Mouse (Mus musculus) heart, adult 2 months (tissue): ENCODE measurements around the gene Slc22a17. TPM values are rescaled to one million over a fixed set of nuclear protein-coding genes. Genes with fewer than 3 reads are reported as not detected.
A peak's percentile ranks its signal among the peaks of the same experiment; 100 is the strongest.

ENCODE experiments used
- DNase-seq, 2 experiments: peaks; one replicate each; pipeline ENCODE4 v3.0.0; 2021
- H3K27ac ChIP-seq: fragments of 200-600 bp; 2 replicates; pipeline ENCODE4 v1.8.1; 2022
- H3K27me3 ChIP-seq: fragments of 200-500 bp; 2 replicates; pipeline ENCODE4 v1.6.1; 2012; ENCODE audit warnings: mild to moderate bottlenecking, low read length, inconsistent platforms, mixed read lengths; ENCODE audit not compliant: control insufficient read depth, insufficient read depth
- H3K36me3 ChIP-seq: fragments of 200-500 bp; 2 replicates; pipeline ENCODE4 v1.6.1; 2012; ENCODE audit warnings: low read length, inconsistent platforms; ENCODE audit not compliant: control insufficient read depth, insufficient read depth
- H3K4me1 ChIP-seq: fragments of 200-500 bp; 2 replicates; pipeline ENCODE4 v1.6.1; 2011; ENCODE audit warnings: low read length; ENCODE audit not compliant: control insufficient read depth, insufficient read depth
- H3K4me3 ChIP-seq: fragments of 200-600 bp; 2 replicates; pipeline ENCODE4 v1.8.1; 2022
- H3K79me2 ChIP-seq: fragments of 200-500 bp; replicated peaks from 2 replicates; pipeline ENCODE4 v1.6.1; 2012; ENCODE audit warnings: mild to moderate bottlenecking, inconsistent platforms, low read length, moderate library complexity, mixed read lengths; ENCODE audit not compliant: control insufficient read depth, insufficient read depth
- H3K9ac ChIP-seq: fragments of 200-500 bp; 2 replicates; pipeline ENCODE4 v1.6.1; 2012; ENCODE audit warnings: low read depth, mild to moderate bottlenecking, control low read depth, inconsistent platforms, low read length, mixed read lengths
- CTCF ChIP-seq: fragments of 200-600 bp; IDR thresholded peaks from 2 replicates; pipeline ENCODE4 v1.8.1; 2022; ENCODE audit warnings: antibody characterized with exemption, mild to moderate bottlenecking, moderate library complexity
- EP300 ChIP-seq: fragments of 200-500 bp; IDR thresholded peaks from 2 replicates; pipeline ENCODE4 v1.6.1; 2011; ENCODE audit warnings: low read depth, low read length, control low read depth; ENCODE audit not compliant: insufficient read depth
- POLR2A ChIP-seq: fragments of 200-500 bp; IDR thresholded peaks from 2 replicates; pipeline ENCODE4 v1.6.1; 2011; ENCODE audit warnings: mild to moderate bottlenecking, low read depth, low read length, control low read depth; ENCODE audit not compliant: insufficient read depth
- WGBS: fragments of 180-500 bp; shearing (Covaris S2); methylation state at CpG from one replicate; pipeline ENCODE4 v1.1.7; 2018; 5-methylcytosine and 5-hydroxymethylcytosine counted together
- intact Hi-C: fragments of 180-260 bp; cut with DNase I; formaldehyde crosslinking; loops from one replicate; pipeline ENCODE4 v1.15.1; 2025
- microRNA-seq, 2 experiments: library from miRNA; unstranded; fragments of <30 nt; microRNA quantifications; one replicate each; pipeline ENCODE4 v1.2.0; 2021
- polyA plus RNA-seq: library from polyadenylated mRNA; depleted of rRNA; stranded (reverse); fragments of >200 nt; gene quantifications from 2 replicates; pipeline ENCODE4 v1.2.3, GENCODE M21; 2012; rRNA removed
- total RNA-seq, 2 experiments: library from RNA; stranded (reverse); gene quantifications; 2 replicates each; pipeline ENCODE4 v1.2.3; 2021

Gene Slc22a17
- total and polyA plus RNA-seq, 3 experiments = 1.7 to 13.0 (median 2.3) TPM

GRCm38 (mm10) chr14:54864313-54865036, 48.5 kb downstream of the Slc22a17 start:
- Histone ChIP-seq H3K9ac (peak overlapping the region; percentile 18; the same call in 1 of the 2 replicates), H3K79me2 (no peaks in the 10 kb centered on the region), H3K27ac (peak overlapping the region; percentile 77), H3K4me3 (peak overlapping the region; percentile 92), H3K4me1 (no peaks in the 10 kb centered on the region), H3K36me3 (no peaks in the 10 kb centered on the region), H3K27me3 (no peaks in the 10 kb centered on the region)
- no peak for DNase-seq
- 15% methylated on average over 21 of the region's 21 CpGs for WGBS
- no peak for TF ChIP-seq EP300
- no peak for TF ChIP-seq CTCF
- no peak for TF ChIP-seq POLR2A
- intact Hi-C loops = loop anchor here (1.0 to 5.0 kb wide), 3 partner anchors 29 to 153 kb away; partner anchors contain the start of genes Cebpe and Ngdn

- DNase-seq = peak; percentile 92 to 94
- H3K79me2 ChIP-seq = no peaks in the 10 kb centered on the region
- no peaks in the 10 kb centered on the region for H3K4me1 ChIP-seq
- peak overlapping the region; percentile 86 for H3K9ac ChIP-seq
- TF ChIP-seq EP300 (0 out of 2 replicates have a peak, but pooled peaks have one; percentile 9), CTCF (no peak), POLR2A (peak; percentile 72; the same call in 1 of the 2 replicates)
- intact Hi-C loops = loop anchor here (1.0 to 5.0 kb wide), 3 partner anchors 30 to 154 kb away; partner anchors contain the start of genes Cebpe and Ngdn
- no peaks in the 10 kb centered on the region for H3K36me3 ChIP-seq
- under 1% methylated on average over 54 of the region's 56 CpGs for WGBS
- peak overlapping the region; percentile 92 for H3K4me3 ChIP-seq
- no peaks in the 10 kb centered on the region for H3K27me3 ChIP-seq
- peak overlapping the region; percentile 77 for H3K27ac ChIP-seq
Measured at GRCm38 (mm10) chr14:54863501-54864312, 49.2 kb downstream of the Slc22a17 start.

GRCm38 (mm10) chr14:54860511-54860910, 52.4 kb downstream of the Slc22a17 start:
- Histone ChIP-seq H3K79me2 (no peaks in the 10 kb centered on the region), H3K9ac (no peak overlapping the region), H3K4me1 (no peaks in the 10 kb centered on the region), H3K4me3 (no peak overlapping the region), H3K36me3 (no peaks in the 10 kb centered on the region), H3K27ac (no peak overlapping the region), H3K27me3 (no peaks in the 10 kb centered on the region)
- peak; percentile 44 to 64 for DNase-seq
- intact Hi-C loops = loop anchor here (5.0 kb wide), 2 partner anchors 148 to 157 kb away; partner anchors contain the start of genes Cebpe and Ngdn
- 45% methylated on average over 2 of the region's 2 CpGs for WGBS
- peak; percentile 91 for TF ChIP-seq CTCF
- no peak for TF ChIP-seq EP300

- intact Hi-C loops = no loop called here
- 92% methylated on average over 9 of the region's 9 CpGs for whole genome bisulfite sequencing
Measured at GRCm38 (mm10) chr14:54857891-54858290, 55.0 kb downstream of the Slc22a17 start.

GRCm38 (mm10) chr14:54856703-54857102, 56.2 kb downstream of the Slc22a17 start:
- Histone ChIP-seq H3K27me3 (no peaks in the 10 kb centered on the region), H3K36me3 (no peaks in the 10 kb centered on the region), H3K79me2 (no peaks in the 10 kb centered on the region), H3K4me3 (no peak overlapping the region), H3K9ac (no peak overlapping the region), H3K27ac (no peak overlapping the region), H3K4me1 (no peaks in the 10 kb centered on the region)
- 70% methylated on average over 7 of the region's 7 CpGs for WGBS
- no peak for DNase-seq
- intact Hi-C loops = no loop called here
- TF ChIP-seq EP300 (no peak), POLR2A (no peak), CTCF (no peak)

More at GRCm38 (mm10) chr14:54857891-54858290, 55.0 kb downstream of the Slc22a17 start:
- H3K4me3 ChIP-seq = no peak overlapping the region
- no peaks in the 10 kb centered on the region for H3K27me3 ChIP-seq
- TF ChIP-seq POLR2A (no peak), EP300 (no peak), CTCF (no peak)
- no peak overlapping the region for H3K9ac ChIP-seq
- no peaks in the 10 kb centered on the region for H3K4me1 ChIP-seq
- H3K27ac ChIP-seq = no peak overlapping the region
- H3K36me3 ChIP-seq = no peaks in the 10 kb centered on the region
- no peak for DNase-seq
- H3K79me2 ChIP-seq = no peaks in the 10 kb centered on the region

Small RNA genes lying within 50 kb of the gene (microRNA-seq; reads per million reads assigned to microRNA genes)
- gene Mir208a = 1,873 to 2,098 reads per million in 2 experiments

Other genes starting within 250 kb of the Slc22a17 start
- 10 to 100 TPM; 12.5 to 13.3 TPM for gene 1700123O20Rik, start 226.9 kb downstream of the Slc22a17 start, total RNA-seq
- 18.2 and 27.4 TPM in 2 replicates for gene 1700123O20Rik, start 226.9 kb downstream of the Slc22a17 start, polyA plus RNA-seq
- gene Acin1, start 226.2 kb downstream of the Slc22a17 start, total RNA-seq = 10 to 100 TPM; 72.3 to 84.9 TPM
- 59.9 and 78.7 TPM in 2 replicates for gene Acin1, start 226.2 kb downstream of the Slc22a17 start, polyA plus RNA-seq
- not detected for gene Gm29776, start 214.3 kb downstream of the Slc22a17 start, total RNA-seq
- 0.04 and 0.09 TPM in 2 replicates for gene Gm29776, start 214.3 kb downstream of the Slc22a17 start, polyA plus RNA-seq
- not detected for gene Cebpe, start 201.0 kb downstream of the Slc22a17 start, total RNA-seq
- gene Cebpe, start 201.0 kb downstream of the Slc22a17 start, polyA plus RNA-seq = 0.08 and 0.15 TPM in 2 replicates
- gene Slc7a8, start 131.2 kb downstream of the Slc22a17 start, total RNA-seq = 1 to 10 TPM; 2.6 to 3.3 TPM
- 2.7 and 3.7 TPM in 2 replicates for gene Slc7a8, start 131.2 kb downstream of the Slc22a17 start, polyA plus RNA-seq
- not detected for gene Rnf212b, start 99.0 kb downstream of the Slc22a17 start, total RNA-seq
- 0.21 and 0.35 TPM in 2 replicates for gene Rnf212b, start 99.0 kb downstream of the Slc22a17 start, polyA plus RNA-seq
- 1 to 10 TPM; 4.1 to 7.2 TPM for gene Homez, start 42.2 kb downstream of the Slc22a17 start, total RNA-seq
- 2.6 and 3.1 TPM in 2 replicates for gene Homez, start 42.2 kb downstream of the Slc22a17 start, polyA plus RNA-seq
- gene Ppp1r3e, start 35.6 kb downstream of the Slc22a17 start, total RNA-seq = 1 to 10 TPM; 2.8 to 3.4 TPM
- gene Ppp1r3e, start 35.6 kb downstream of the Slc22a17 start, polyA plus RNA-seq = 4.8 and 4.9 TPM in 2 replicates
- gene Bcl2l2, start 29.8 kb downstream of the Slc22a17 start, total RNA-seq = 10 to 100 TPM; 42.4 to 45.0 TPM
- 29.2 and 44.4 TPM in 2 replicates for gene Bcl2l2, start 29.8 kb downstream of the Slc22a17 start, polyA plus RNA-seq
- 1 to 10 TPM; 3.2 to 6.1 TPM for gene Gm20521, start 29.7 kb downstream of the Slc22a17 start, total RNA-seq
- gene Gm20521, start 29.7 kb downstream of the Slc22a17 start, polyA plus RNA-seq = not detected in 2 replicates
- 10 to 100 TPM; 51.4 to 52.2 TPM for gene Pabpn1, start 20.6 kb downstream of the Slc22a17 start, total RNA-seq
- 66.2 and 91.7 TPM in 2 replicates for gene Pabpn1, start 20.6 kb downstream of the Slc22a17 start, polyA plus RNA-seq
- gene Efs, start 13.0 kb upstream of the Slc22a17 start, total RNA-seq = 1 to 10 TPM; 1.9 to 3.0 TPM
- 5.1 and 5.4 TPM in 2 replicates for gene Efs, start 13.0 kb upstream of the Slc22a17 start, polyA plus RNA-seq
- not detected for gene Il25, start 19.6 kb upstream of the Slc22a17 start, total RNA-seq
- not detected in 2 replicates for gene Il25, start 19.6 kb upstream of the Slc22a17 start, polyA plus RNA-seq
- gene Cmtm5, start 23.1 kb upstream of the Slc22a17 start, total RNA-seq = under 1 TPM in 1 of 2 experiments, not detected in 1; 0.30 TPM
- gene Cmtm5, start 23.1 kb upstream of the Slc22a17 start, polyA plus RNA-seq = 1.8 and 2.9 TPM in 2 replicates
- over 10,000 TPM; 19,033 to 21,149 TPM for gene Myh6, start 53.8 kb upstream of the Slc22a17 start, total RNA-seq
- gene Myh6, start 53.8 kb upstream of the Slc22a17 start, polyA plus RNA-seq = 6,249 and 7,266 TPM in 2 replicates
- not detected for gene Gm17428, start 63.8 kb upstream of the Slc22a17 start, total RNA-seq
- gene Gm17428, start 63.8 kb upstream of the Slc22a17 start, polyA plus RNA-seq = not detected in 2 replicates
- gene Myh7, start 81.5 kb upstream of the Slc22a17 start, total RNA-seq = 1,000 to 10,000 TPM; 1,935 to 2,240 TPM
- 19.8 and 29.5 TPM in 2 replicates for gene Myh7, start 81.5 kb upstream of the Slc22a17 start, polyA plus RNA-seq
- 10 to 100 TPM; 25.9 to 28.9 TPM for gene Ngdn, start 102.3 kb upstream of the Slc22a17 start, total RNA-seq
- gene Ngdn, start 102.3 kb upstream of the Slc22a17 start, polyA plus RNA-seq = 10.1 and 19.6 TPM in 2 replicates
- 1 to 10 TPM; 3.9 to 4.1 TPM for gene Zfhx2, start 179.2 kb upstream of the Slc22a17 start, total RNA-seq
- gene Zfhx2, start 179.2 kb upstream of the Slc22a17 start, polyA plus RNA-seq = 1.1 and 1.3 TPM in 2 replicates
- gene Thtpa, start 181.7 kb upstream of the Slc22a17 start, total RNA-seq = 10 to 100 TPM; 10.7 to 13.4 TPM
- 8.2 and 9.7 TPM in 2 replicates for gene Thtpa, start 181.7 kb upstream of the Slc22a17 start, polyA plus RNA-seq
- 1 to 10 TPM; 5.3 to 5.6 TPM for gene Ap1g2, start 193.5 kb upstream of the Slc22a17 start, total RNA-seq
- gene Ap1g2, start 193.5 kb upstream of the Slc22a17 start, polyA plus RNA-seq = 8.2 and 10.2 TPM in 2 replicates
- under 1 TPM in 1 of 2 experiments, not detected in 1; 0.23 TPM for gene Jph4, start 203.8 kb upstream of the Slc22a17 start, total RNA-seq
- gene Jph4, start 203.8 kb upstream of the Slc22a17 start, polyA plus RNA-seq = 0.25 and 0.32 TPM in 2 replicates